Mouse (Mus musculus) adrenal gland, adult (tissue): Measurements from ENCODE around the gene St8sia1.

ENCODE experiments used
- DNase-seq, 2 experiments: peaks; one replicate each; pipeline ENCODE4 v3.0.0; 2022 to 2023; ENCODE audit warnings: low spot score in 1 of 2; ENCODE audit not compliant: inconsistent age in 2 of 2

The St8sia1 gene

DNA sequence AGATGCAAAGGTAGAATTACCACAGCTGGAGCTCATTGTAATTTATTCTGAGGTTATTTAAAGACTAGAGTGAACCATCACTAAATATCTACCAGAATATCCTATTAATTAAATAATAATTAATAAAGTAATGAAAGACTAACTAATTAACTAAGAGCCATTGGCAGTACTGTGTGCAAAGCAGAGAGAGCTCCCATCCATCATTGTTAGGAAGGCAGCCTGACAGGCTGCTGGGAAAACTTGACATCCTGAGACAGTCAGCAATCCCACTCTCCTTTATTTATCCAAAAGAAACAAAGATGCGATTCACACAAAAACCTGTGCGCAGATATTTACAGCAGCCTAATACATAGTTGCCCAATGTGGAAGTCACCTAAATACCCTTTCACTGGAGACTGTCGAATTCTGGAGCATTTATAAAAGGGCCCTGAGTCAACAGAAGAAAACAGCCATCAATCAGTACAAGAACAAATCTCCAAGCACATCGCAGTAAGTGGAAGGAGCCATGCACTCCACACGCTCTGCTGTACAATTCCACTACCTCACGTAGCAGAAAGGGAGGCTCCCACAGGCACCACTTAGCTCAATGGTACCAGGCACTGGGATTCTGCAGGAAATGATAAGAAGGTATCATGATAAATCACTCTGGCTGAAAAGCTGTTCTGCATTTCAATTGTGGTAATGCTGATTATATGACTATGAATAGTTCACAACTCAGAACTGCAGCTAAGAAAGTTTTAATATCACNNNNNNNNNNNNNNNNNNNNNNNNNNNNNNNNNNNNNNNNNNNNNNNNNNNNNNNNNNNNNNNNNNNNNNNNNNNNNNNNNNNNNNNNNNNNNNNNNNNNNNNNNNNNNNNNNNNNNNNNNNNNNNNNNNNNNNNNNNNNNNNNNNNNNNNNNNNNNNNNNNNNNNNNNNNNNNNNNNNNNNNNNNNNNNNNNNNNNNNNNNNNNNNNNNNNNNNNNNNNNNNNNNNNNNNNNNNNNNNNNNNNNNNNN is 15.7 kb upstream of the St8sia1 start:
- no peak for DNase-seq

DNA sequence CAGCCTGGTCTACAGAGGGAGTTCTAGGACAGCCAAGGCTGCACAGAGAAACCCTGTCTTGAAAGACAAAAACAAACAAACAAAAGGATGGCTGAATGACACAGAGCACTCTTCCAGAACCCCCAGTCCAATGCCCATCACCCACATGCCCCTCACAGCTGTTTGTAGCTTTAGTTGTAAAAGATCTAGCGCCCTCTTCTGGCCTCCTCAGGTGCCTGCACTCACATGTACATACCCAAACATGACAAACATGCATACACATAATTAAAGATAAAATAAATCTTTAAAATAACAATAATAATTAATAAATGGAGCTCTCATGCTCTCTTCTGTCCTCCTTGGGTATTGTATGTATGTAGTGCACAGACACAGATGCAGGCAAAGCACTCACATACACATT is 13.0 kb upstream of the St8sia1 start:
- DNase-seq, result no peak

DNA sequence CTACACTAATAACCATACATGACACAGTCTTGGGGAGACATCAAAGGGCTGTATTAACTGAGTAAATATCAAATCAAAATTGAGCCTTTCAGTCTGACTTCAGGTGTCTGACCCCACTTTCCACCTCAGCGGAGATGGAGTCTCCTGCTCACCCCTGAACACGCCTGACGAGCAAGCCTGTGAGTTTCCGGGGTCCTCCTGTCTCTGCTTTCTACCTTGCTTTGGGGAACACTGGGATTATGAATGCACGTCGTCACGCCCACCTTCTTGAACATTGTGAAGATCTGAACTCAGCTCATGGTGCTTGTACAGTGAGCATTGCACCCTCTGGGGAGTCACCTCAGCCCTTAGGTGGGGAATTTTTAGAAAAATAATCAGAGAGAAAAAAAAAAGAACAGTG is 9.0 kb upstream of the St8sia1 start:
- no peak for DNase-seq

DNA sequence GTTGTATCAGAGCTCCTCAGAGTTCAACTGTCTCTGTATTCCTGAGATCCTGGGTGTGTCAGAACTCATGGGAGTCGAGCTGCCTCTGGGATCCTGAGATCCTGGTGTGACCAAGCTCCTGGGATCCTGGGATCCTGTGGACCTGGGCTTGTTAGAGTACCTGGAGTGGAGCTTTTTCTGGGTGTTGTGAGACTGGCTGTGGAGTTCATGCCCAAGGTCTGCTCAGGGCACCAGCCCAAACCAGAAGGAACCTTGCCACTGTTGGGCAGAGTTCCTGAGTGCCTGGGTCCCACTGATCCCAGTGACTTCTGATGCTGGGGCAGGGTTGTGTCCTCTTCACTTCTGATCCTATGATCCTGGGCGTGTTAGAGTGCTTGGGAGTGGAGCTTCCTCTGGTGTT is 8.0 kb upstream of the St8sia1 start:
- no peak for DNase-seq

DNA sequence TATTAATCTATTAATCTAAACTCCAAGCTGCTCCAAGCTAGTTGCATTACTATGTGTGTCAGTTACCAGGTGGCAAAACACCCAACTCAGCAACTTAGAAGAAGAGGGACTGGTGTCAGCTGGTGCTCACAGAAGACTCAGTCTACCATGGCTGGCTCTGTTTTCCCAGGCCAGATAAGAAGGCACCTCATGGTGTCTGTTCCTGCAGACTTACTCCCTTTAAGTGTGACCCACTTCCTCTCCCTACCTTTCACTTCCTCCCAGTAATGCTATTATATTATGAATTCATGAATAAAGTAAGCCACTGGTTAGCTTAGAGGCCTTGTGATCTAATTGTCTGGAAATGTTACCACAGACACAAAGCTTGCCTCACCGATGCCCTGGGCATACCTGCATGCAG is 3.2 kb upstream of the St8sia1 start:
- no peak for DNase-seq

DNA sequence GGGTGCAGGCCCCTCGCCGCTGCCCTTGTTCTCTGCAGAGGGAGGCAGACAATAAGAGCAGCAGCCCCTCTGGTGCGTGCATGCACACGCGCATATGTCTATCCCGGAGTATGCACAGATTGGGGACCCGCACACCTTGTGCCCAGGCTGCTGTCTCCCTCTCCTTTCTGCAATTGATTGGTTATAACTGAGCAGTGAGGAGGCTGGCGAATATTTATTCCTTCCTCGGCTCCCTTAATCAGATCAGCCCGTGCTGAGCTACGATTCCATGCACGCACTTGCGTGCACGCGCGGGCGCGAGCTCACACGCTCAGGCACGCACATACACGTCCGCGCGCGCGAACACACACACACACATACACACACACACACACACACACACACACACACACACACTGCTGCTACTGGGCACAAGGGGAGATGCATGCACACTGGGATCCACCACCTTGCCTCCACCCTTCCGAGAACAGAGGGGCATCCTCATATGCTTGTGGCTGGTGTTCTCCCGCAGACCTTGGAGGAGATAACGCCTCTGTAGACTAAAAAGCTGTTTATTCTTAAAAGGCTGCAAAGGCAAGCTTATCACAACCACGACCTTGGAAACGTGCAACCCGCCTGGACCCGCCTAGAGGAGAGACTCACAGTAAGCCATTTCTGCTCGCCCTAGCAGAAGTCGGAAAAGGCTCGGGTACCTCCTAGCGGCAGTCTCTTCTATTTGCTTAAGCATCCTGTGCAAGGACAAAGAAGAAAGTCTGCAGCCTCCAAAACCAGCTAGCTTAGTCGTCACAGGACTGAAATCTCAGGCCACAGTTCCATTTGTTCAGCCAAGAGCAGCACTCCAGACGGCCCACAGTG is 506 bp upstream of the St8sia1 start:
- DNase-seq, result peak; percentile 28 to 66

DNA sequence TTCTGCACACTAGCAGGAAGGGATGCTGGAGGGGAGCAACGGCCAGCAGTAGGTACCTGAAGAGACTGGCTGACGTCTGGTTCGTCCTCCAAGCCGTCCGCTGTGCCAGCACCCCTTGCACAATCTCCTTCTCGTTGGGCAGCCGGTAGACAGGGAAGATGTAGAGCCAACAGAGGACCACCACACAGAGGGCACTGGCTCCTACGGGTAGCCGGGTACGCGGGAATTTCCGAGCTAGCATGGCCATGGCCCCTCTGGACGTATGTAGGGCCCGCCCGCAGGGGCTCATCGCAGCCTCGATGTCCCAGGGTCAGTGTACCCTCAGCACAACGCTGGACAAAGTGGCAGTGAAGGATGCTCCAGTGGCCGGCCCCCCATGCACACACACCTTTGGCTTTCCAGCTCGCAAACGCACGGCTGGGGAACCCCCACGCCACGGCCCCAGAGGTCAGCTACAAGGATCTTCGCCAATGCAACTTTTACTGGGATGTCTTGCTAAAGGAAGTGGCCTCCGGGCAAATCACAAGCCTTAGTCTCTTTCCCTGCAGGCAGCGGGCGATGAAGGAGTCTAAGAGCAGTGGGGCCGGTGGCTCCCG is 674 bp downstream of the St8sia1 start:
- DNase-seq, result peak in 1 of 2 experiments; percentile 30

DNA sequence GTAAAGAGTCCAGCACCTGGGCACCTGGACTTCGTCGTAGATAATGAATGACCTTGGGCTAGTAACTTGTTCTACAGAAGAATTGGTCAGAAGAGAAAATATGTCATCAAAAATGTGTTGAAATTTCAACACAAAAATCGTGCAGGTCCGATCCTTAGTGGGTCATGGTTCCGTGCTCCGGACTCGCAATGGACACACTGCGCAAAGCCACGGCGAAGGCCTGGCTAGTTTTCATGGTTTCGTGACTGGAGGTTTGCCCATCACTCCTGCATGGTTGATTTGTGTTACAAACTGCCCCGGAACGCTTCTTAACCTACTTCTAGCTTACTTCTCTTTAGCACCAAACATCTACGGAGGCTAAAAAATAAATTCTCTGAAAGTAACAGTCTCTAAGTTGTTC is 1.4 kb downstream of the St8sia1 start:
- no peak for DNase-seq

DNA sequence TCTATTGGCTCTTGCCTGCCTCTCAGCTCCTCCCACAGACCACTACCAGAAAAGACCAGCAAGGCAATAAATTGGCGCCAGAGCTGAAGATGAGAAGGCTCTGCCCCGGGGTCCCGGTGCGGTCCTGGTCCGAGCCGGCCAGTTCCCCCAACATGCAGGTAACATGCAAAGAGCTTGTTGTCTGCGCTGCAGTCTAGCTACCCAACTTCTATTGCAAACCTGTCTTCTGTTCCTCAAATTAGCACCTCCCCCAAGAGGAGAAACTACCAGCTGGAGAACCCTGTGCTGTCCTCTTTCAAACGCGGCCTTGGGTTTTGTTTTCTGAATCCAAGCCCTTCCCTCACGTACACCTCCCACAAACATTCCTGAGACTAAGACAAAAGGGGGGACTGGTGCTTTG is 1.8 kb downstream of the St8sia1 start:
- no peak for DNase-seq

DNA sequence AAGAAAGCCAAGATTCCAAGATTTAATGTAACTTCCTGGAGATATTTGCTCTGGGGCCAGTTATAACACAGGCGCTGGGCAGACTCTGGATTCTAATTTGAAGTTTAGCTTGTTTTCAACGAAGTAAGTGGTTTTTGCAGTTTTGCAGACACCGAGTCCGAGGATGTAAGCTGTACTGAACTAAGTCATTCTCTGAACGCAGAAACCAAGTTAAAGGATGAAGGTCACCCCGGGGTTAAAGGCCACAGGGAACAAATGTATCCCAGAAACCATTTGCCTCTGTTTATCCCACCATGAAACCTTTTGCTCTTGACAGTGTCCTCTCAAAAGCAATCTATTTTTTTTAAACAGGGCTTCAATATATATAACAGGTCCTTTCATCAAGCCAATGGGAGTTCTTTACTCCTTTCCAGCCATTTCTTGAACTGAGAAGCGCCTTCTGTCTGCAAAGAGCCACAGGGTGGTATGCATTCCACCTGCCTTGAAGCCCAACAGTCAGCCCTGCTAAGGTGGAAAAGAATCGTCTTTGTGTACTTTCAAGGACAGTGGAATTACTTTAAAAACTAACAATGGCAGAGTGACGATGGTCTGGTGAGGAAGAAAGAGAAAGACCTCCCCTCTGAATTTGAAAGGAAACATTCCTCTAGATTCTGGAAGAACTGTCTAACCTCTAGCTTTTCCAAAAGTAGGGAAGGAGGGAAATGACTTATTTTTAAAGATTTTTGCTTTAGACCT is 2.4 kb downstream of the St8sia1 start:
- DNase-seq, result no peak

DNA sequence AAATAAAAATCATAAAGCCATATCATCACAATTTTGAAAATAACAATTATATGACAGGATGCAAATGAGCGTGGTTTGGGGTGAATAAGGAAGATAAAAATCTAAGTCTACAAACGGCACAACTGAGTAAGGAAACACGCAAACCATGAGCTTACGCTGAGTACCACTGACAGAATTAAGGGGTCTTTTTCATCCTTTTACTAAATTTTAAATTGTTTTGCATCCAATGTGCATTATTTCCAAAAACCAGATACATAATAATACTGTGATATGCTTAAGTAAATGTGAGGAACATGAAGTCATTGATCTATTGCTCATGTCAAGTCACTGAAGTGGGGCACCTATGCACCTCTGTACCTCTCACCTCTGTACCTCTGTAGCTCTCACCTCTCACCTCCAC is 7.7 kb downstream of the St8sia1 start:
- no peak for DNase-seq

DNA sequence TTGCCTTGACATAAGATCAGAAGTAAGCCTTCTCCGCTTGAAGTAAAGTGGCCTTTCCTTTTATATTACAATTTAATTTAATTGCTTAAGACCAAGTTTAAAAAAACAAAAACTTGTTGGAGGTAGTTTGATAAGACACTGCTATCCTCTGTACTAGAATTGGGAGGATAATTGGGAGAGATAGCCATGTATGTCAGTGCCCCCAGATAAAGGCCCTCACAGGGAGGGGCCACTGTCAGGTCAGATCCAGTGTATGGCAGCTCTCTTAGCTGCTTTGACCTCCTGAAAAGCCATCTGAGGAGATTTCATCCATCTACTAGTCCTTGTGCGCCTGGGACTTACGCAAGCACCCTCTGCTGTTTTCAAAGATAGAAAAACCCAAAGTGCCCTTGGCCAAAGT is 9.0 kb downstream of the St8sia1 start:
- no peak for DNase-seq

DNA sequence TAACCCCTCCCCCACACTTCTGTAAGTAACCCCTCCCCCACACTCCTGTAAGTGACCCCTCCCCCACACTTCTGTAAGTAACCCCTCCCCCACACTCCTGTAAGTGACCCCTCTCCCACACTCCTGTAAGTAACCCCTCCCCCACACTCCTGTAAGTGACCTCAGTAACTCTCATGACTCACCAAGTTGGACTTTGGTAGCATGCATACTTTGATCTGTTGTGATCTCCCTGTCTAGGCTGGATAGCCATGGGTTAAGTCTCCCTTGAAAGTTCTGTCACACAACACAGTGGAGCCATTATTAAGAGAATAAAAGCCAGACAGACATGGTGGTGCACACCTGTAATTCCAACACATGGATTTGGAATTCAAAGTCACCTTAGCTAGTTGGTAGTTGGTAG is 11.1 kb downstream of the St8sia1 start:
- DNase-seq, result no peak

DNA sequence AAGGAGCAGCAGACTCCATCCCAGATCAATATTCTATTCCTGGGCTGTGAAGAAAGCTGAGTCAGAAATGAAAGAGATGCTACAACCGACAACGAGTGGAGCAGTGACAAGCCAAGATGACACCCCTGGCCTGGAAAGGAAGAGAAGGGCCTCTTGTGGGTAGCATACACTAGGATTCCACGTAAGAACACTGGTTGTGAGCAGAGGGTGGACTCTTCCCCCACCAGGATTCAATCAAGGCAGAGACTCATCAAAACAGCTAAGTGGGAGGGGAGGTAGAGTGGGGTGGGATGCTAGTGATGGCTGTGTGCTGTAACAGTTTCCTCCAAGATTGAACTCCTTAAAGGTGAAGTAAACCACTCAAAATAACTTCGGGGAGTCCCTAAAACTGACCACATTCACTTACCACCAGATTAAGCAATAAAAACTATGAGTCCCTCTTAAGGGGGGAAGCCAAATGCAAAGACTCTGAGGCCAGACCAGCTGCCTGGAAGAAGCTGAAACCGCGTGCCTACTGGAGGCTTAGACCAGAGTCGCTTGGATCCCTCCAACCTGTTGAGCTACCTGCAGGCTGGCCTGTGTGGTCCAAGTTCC is 11.8 kb downstream of the St8sia1 start:
- no peak for DNase-seq

DNA sequence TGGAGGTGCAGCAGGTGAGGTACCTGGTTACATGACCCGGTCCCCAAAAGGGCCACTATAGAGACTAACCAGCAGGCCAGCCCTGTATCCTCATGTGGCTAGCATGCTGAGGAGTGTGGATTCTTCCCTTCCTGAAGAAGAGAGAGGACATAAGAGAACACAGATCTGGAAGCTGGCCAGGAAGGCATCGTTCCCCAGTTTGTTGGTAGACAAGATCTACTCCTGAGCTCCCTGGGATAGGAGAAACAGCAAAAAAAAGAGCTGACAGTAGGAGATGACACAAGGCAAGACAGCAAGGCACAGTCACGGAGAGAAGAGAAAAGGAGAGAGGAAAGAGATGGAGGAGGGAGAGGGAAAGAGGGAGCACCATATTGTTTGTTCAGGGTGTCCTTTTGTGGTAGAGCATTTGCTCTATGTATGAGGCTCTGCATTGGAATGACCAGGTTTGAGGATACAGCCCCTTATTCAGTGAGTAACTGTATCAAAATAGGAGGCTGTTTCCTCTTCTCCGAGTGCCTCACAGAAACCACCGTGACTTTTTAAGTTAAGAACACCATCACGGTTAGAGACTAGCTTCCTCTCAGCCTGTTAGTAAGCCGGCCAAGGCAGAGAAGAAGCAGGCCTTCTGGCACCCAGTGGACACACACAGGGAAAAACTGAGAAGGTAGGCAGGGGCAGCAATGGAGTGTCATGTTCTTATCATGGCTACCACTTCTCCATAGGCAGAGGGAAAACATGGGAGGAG is 12.5 kb downstream of the St8sia1 start:
- DNase-seq, result no peak

DNA sequence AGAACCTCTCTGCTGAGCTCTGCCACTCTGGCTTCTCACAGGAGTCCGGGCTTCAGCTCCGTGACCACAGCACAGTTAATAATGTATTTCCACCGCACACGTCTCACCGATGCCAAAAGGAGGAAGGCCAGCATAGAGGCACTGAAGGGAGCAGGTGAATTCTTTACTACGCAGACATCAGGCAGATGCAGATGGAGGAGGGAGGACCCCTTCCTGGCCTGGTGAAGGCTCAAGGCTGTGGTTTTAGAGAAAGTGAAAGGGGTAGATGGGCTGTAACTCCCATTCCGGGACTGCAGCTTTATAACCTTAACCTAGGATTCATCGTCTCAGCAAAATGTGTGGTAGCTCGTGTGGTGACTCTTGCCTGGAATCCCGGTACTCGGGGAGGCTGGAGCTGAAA is 13.9 kb downstream of the St8sia1 start:
- no peak for DNase-seq

DNA sequence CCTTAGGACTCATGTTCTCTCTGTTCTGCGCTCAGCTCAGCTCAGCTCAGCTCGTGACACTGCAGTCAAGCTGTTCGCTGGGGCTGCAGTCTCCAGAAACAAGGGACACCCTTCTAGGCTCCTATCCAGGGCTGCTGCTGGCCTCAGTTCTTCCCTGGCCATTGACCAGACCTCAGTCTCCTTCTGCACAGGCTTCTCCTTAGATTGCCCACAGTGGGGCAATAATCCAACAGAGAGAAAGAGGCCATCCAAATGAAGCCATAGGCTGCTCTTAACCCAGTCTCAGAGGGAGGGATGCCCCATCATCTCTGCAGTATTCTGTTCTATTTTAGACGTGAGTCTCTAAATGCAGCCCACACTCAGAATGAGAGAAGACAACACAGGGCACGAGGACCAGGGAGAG is 15.3 kb downstream of the St8sia1 start:
- no peak for DNase-seq

DNA sequence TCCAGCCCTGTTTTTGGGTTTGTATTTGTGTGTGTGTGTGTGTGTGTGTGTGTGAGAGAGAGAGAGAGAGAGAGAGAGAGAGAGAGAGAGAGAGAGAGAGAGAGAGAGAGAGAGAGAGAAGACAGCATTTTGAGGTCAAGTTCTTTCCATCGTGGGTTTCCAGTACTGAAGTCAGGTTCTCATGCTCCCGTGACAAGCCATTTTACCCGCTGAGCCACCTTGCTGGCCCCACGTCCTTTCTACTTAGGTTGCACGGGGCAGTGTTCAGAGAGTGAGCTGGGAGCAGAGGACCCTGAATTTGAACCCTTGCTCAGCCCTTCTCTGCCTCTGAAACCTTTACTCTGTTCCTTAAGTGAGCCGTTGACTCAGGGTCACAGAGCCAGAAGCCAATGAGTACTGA is 17.2 kb downstream of the St8sia1 start:
- no peak for DNase-seq

DNA sequence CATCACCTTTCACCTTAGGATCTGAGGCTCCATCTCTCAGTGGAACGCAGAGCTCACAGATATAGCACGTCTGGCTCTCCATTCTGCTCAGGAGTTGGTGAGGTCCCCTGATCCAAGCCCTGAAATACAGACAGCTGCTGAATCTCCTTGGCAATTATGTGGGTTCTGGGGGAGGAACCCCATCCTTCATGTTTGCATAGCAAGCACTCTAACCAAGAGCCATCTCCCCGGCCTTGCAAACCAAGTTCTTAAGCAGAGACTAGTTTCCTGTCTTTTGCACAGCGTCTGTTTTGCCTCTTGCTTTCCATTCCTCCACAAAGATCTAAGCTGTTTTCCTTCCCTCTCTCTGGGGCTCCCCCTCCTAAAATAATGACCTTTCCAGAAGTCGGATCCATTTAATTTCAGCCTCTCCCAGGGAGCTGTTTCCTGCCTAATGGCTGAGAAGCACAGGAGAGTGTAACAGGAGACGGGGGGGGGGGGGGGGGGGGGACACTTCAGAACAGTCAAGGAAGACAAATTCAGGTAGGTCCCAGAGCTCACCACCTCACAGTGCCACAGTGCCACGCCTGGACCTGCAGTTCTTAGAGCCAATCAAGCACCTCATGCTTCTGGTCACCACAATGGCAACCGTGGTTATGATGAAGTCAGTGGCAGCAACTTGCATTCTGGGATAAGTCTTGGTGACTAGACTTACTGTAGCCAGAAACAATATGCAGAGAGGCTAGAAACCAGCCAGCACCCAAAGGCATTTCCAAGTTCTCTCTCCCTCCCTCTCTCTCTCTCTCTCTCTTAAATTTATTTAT is 18.0 kb downstream of the St8sia1 start:
- no peak for DNase-seq
